Mouse (Mus musculus) gastrocnemius, postnatal 14 days (tissue): ENCODE data around the gene Trmt1. TPM values are rescaled to one million over a fixed set of nuclear protein-coding genes. Genes with fewer than 3 reads are reported as not detected.
"Not testable (repeated sequence)": the region's sequence is repeated elsewhere in the genome, so short reads cannot be mapped to it uniquely, and the experiment has no call there.

Experiments
- DNase-seq: peaks from one replicate; pipeline ENCODE4 v3.0.0; 2021; ENCODE audit warnings: mixed read lengths
- intact Hi-C: fragments of 180-260 bp; cut with DNase I; formaldehyde crosslinking; loops from one replicate; pipeline ENCODE4 v1.15.1; 2025; ENCODE audit warnings: low total_unique reads
- total RNA-seq, 2 experiments: library from RNA; stranded (reverse); gene quantifications; 2 replicates each; pipeline ENCODE4 v1.2.3; 2021

Gene Trmt1
- total RNA-seq, 2 experiments from 2014 or later, result 26.0 to 36.2 TPM

DNA sequence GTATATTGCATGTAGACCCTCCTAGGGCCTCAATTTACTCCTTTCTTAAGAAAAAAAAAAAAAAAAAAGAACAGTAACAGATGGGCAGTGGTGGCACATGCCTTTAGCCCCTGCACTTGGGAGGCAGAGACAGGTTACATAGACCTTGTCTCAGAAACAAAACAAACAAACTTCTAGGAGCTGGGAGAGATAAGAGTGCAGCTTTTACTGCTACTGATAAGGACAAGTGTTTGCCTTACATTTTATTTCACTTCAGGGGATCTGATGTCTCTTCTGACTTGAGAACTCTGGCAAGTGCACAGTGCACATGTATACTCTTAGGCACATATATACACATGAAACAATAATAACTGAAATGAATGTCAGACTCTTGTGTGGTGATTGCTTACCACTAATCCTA, 28.9 kb upstream of the Trmt1 start:
- no peak for DNase-seq
- intact Hi-C loops, result no loop called here

GRCm38 (mm10) chr8:84657680-84658079, 28.4 kb upstream of the Trmt1 start:
- DNase-seq, result no peak
- intact Hi-C loops, result no loop called here

GRCm38 (mm10) chr8:84658951-84659350, 27.2 kb upstream of the Trmt1 start:
- intact Hi-C loops, result no loop called here
- no peak for DNase-seq

DNA sequence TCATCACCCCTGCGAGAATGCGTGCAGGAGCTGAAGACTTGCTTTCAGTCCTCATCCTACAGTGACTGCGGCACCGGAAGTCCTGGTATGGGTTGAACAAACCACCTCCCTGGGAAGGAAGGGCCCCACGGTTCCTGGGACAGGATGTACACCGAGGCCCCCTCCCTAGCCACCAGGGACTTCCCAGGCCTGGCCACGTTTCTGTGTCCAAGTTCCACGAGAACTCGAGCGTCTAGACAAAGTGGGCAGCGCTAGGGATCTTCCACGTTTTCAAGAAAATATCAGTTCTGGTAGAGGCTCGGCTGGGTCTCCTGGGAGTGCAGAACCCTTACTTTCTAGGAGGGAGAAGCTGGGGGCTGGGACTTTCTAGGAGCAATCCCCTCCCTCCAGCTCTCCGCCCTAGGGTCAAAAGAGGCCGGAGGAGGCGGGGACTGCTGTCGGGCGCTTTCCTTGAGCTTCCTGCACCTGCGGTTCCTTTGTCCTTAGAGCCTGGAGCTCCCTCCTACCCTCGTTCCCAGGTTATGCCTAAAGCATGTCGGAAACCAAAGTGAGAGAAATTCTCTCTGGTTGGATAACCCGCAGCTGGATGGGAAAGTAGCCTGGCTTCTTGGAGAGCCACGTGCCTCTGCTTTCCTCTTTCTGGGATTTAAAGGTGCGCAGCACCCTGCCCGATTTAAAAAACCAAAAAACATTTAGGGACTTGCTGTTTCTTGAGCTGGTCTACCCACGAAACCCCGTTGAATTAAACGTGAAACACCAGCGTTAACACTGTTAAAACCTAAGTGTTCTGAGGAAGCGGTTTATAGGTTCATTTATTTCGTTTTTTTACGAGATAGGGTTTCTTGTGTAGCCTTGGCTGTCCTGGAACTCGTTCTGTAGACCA, 25.9 kb upstream of the Trmt1 start:
- DNase-seq, result peak; percentile 61
- intact Hi-C loops, result no loop called here

DNA sequence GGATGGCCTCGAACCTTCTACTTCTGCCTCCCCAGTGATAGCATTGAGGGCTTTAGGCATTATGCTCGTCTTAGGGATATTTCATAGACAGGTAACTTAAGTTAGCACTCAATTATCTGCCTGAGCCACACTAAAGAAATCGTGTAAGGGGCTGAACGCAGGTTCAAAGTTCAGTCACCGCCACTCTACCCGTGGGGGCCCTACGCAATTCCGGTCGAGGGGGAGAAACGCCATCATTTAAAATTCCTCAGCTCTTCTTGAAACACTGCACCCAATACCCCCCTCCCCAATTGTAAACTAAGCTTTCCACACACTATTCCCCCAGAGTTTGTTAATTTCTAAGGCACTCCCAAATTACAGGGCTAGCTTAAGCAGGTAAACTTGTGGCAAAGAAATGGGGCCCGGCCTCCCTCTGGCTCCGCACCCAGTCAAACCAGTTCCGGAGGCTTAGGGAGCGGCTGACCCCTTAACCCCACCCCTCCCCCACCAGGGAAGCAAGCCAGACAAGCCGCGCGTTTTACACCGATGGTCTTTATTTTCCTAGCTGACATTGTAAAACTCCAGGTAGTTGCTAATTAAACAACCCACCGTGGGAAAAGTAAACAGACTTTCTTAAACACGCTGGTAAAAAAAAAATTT, 25.2 kb upstream of the Trmt1 start:
- DNase-seq, result peak; percentile 54
- intact Hi-C loops, result no loop called here

- DNase-seq, result peak; percentile 92
- intact Hi-C loops, result no loop called here
These were observed 24.6 kb upstream of the Trmt1 start for GRCm38 (mm10) chr8:84661458-84661871.

- DNase-seq, result peak; percentile 48
- intact Hi-C loops, result no loop called here
These were observed 24.0 kb upstream of the Trmt1 start for GRCm38 (mm10) chr8:84661961-84662571.

GRCm38 (mm10) chr8:84662581-84663065, 23.5 kb upstream of the Trmt1 start, which contains the start of gene Ier2:
Gene Ier2, minus strand, starts transcription at chr8:84662852.
- intact Hi-C loops, result no loop called here
- peak; percentile 91 for DNase-seq

DNA sequence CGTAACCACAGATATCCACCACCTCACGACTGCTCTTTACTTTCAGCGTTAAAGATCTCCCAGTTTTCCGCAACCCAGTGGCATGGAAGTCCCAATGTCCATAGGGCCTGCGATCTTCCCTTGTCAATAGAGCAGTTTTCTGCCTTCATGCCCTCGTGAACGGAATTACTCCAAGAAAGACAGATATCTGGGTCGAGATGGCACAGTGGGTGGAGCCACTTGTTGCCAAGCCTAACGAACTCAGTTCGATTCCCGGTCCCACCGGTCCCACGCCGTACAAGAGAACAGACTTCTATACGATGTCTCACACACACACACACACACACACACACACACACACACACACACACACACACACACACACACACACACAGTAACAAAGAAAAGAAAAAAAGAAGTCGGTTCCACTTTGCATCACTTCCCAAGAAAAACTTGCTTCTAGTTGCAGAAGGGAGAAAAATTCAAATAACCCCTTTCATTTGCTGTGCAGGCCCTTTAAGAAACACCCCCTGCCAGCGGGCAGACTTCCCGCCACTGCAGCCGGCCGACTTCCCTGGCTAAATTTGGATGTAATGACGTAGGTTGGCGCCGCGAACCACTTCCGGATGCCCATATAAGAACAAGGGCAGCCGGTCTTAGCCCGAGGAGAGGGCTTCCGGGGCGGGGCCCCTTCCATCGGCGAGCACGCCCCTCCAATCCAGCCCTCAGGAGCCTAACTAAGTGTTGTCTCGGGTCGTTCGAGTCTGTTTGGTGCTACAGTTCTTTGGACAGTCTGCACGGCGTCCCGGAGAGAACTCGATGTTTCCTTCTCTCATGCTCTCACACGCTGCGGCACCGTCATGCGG, 22.4 kb upstream of the Trmt1 start:
- DNase-seq, result peak; percentile 97
- intact Hi-C loops, result no loop called here

DNA sequence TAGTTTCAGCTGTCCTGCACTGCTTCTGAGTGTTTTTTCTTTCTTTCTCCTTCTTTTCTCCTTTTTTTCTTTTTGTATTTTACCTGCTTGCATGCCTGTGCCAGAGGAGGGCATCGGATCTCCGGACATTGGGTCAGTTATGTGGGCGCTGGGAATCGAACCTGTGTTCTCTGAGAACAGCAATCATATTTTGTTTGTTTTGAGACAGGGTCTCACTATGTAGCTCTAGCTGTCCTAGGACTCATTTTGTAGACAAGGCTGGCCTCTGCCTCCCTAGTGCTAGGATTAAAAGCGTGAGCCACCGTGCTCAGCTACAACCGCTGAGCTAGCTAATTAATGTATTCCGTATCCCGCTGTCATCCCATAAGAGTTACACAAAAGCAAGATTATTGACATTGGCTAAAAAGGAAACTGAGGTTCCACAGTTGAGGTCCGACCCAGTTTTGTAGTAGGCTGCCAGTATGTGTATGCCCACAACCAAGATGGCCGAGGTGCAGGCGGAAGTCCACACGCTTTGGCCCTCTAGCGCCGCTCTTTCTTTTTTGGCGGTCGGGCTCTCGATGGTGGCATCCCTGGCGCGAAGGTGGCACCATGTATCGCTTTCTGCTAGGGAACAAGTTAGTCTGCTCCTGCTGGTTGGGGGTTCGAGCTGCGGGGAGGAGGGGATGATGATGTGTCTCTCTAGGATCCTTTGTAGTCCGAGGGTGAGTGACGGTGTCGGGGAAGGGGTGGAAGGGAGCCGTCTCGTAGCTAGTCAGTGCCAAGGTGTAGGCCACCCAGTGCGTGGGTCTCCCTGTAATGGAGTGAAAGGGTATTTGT, 21.3 kb upstream of the Trmt1 start:
- peak; percentile 77 for DNase-seq
- intact Hi-C loops, result no loop called here

GRCm38 (mm10) chr8:84665385-84665893, 20.7 kb upstream of the Trmt1 start:
- no peak for DNase-seq
- intact Hi-C loops, result no loop called here

GRCm38 (mm10) chr8:84668081-84668480, 18.0 kb upstream of the Trmt1 start:
- DNase-seq, result no peak
- intact Hi-C loops, result loop anchor here (2.0 kb wide), 1 partner anchor 17 kb away; no protein-coding TSS in a partner anchor

DNA sequence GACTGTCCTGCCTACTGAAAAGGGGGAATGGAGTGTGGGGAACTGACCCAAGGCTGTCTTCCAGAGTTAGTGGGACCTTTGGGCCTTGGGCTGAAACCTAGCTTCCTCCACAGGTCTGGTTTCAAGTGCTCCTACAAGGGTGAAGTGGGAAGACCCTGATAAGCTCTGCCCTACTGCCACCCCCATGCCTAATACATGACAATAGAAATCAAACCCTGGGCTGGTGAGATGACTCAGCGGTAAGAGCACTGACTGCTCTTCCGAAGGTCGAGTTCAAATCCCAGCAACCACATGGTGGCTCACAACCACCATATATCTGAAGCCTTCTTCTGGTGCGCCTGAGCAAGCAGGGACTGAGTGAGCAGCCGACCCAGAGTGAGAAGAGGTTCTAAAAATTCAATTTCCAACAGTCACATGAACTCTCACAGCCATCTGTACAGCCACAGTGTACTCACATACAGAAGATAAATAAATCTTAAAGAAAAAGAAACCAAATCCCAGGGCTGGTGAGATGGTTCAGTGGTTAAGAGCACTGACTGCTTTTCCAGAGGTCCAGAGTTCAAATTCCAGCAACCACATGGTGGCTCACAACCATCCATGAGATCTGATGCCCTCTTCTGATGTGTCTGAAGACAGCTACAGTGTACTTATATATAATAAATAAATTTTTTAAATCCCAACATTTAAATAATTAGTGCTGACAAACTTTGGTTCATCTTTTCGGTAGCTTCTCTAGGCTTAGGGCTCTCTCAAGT, 17.2 kb upstream of the Trmt1 start:
- DNase-seq, result no peak

DNA sequence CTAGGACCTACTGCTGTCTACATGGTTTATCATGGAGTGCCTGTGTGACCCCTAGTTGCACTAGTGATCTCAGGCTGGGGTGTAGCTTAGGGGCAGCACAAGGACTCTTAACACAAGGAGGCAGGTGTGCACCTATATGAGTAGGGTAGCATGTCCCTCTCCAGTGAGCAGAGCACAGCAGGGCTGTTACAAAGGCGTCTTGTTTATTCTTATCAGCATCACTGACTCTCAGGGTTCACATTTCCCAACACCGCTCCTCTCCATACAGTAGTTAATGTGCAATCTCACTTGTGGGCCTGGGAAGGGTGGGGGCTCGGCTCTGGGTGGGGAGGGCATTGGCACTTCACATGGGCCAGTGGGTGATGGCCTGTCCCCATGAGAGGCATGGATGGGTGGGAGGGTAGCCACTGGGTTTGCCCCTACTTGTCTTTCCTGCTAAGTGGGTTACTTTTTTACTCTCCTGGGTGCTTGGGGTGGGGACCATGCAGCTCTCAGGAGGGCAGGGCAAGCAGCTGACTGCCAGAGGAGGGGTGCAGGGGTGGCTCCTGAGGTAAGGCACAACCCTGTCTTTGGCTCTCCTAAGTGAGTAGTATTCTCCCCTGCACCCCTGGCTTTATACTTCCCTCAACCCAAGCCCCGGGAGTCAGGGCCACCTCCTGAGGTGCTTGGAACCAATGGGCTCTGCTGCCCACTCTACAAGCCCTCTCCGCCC, 15.7 kb upstream of the Trmt1 start:
- DNase-seq, result not testable (repeated sequence)

More for the DNA sequence above, 17.2 kb upstream of the Trmt1 start:
- intact Hi-C loops, result loop anchor here (2.0 kb wide), 1 partner anchor 16 kb away; no protein-coding TSS in a partner anchor

GRCm38 (mm10) chr8:84677305-84677704, 8.8 kb upstream of the Trmt1 start:
- intact Hi-C loops, result no loop called here
- DNase-seq, result no peak

More for the DNA sequence above, 15.7 kb upstream of the Trmt1 start:
- intact Hi-C loops, result not testable (repeated sequence)

- intact Hi-C loops, result no loop called here
- DNase-seq, result no peak
These were observed 4.6 kb upstream of the Trmt1 start for GRCm38 (mm10) chr8:84681476-84681875.

DNA sequence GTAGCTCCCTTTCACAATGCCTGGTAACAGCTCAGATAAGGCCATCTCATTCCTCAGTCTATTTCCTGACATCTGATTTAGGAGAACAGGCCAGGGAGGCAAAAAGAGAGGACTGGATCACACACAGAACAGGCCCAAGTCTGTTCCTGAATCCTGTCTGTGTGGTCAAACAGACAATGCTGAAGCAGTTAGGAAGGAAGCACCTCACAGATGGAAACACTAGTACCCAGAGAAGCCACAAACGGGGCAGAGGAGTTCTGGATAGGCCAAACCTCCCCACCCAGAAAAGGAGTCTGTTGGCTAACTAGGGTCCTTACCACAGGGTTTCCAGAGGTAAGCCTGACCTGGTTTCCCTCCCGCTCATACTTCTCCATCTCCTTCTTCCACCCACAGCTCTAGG, 3.9 kb upstream of the Trmt1 start:
- intact Hi-C loops, result no loop called here

More for the DNA sequence above, 3.9 kb upstream of the Trmt1 start:
- no peak for DNase-seq
